Mouse (Mus musculus): Measurements from ENCODE around the gene 4933427D14Rik. TPM values are rescaled to one million over a fixed set of nuclear protein-coding genes. Genes with fewer than 3 reads are reported as not detected.

4933427D14Rik gene
- polyA plus RNA-seq, 1 experiment from 2014 or later = 9.6 TPM

Other genes starting within 250 kb of the 4933427D14Rik start
- 0.80 and 1.0 TPM in 2 replicates for gene Aipl1, start 169.9 kb downstream of the 4933427D14Rik start, polyA plus RNA-seq (2016; fragmentation: Nextera tagmentation; extraction: Ambion mirVana)
- gene Pimreg, start 165.4 kb downstream of the 4933427D14Rik start, polyA plus RNA-seq (2016; fragmentation: Nextera tagmentation; extraction: Ambion mirVana) = 90.6 and 92.7 TPM in 2 replicates
- gene Pitpnm3, start 71.7 kb downstream of the 4933427D14Rik start, polyA plus RNA-seq (2016; fragmentation: Nextera tagmentation; extraction: Ambion mirVana) = 0.13 and 0.17 TPM in 2 replicates
- 0.09 and 0.17 TPM in 2 replicates for gene Gm43951, start 619 bp downstream of the 4933427D14Rik start, polyA plus RNA-seq (2016; fragmentation: Nextera tagmentation; extraction: Ambion mirVana)
- 138 and 141 TPM in 2 replicates for gene Txndc17, start 88 bp upstream of the 4933427D14Rik start, polyA plus RNA-seq (2016; fragmentation: Nextera tagmentation; extraction: Ambion mirVana)
- gene Med31, start 8.1 kb upstream of the 4933427D14Rik start, polyA plus RNA-seq (2016; fragmentation: Nextera tagmentation; extraction: Ambion mirVana) = 28.2 and 28.5 TPM in 2 replicates
- gene Slc13a5, start 59.8 kb upstream of the 4933427D14Rik start, polyA plus RNA-seq (2016; fragmentation: Nextera tagmentation; extraction: Ambion mirVana) = 0.17 and 0.36 TPM in 2 replicates
- gene Xaf1, start 94.2 kb upstream of the 4933427D14Rik start, polyA plus RNA-seq (2016; fragmentation: Nextera tagmentation; extraction: Ambion mirVana) = 6.2 and 6.8 TPM in 2 replicates
- not detected in 2 replicates for gene Fbxo39, start 107.0 kb upstream of the 4933427D14Rik start, polyA plus RNA-seq (2016; fragmentation: Nextera tagmentation; extraction: Ambion mirVana)
- 0.32 and 0.85 TPM in 2 replicates for gene Tekt1, start 155.0 kb upstream of the 4933427D14Rik start, polyA plus RNA-seq (2016; fragmentation: Nextera tagmentation; extraction: Ambion mirVana)
- gene Smtnl2, start 204.3 kb upstream of the 4933427D14Rik start, polyA plus RNA-seq (2016; fragmentation: Nextera tagmentation; extraction: Ambion mirVana) = 191 and 194 TPM in 2 replicates
- not detected in 2 replicates for gene Ggt6, start 228.1 kb upstream of the 4933427D14Rik start, polyA plus RNA-seq (2016; fragmentation: Nextera tagmentation; extraction: Ambion mirVana)
- gene Mybbp1a, start 233.9 kb upstream of the 4933427D14Rik start, polyA plus RNA-seq (2016; fragmentation: Nextera tagmentation; extraction: Ambion mirVana) = 99.5 and 106 TPM in 2 replicates